Mouse (Mus musculus) hindbrain, embryonic 10.5 days (tissue): ENCODE data around the gene Atp6v1c2. TPM values are rescaled to one million over a fixed set of nuclear protein-coding genes. Genes with fewer than 3 reads are reported as not detected.
A peak's percentile ranks its signal among the peaks of the same experiment; 100 is the strongest.

Experiments used
- DNase-seq: peaks from one replicate; pipeline ENCODE4 v3.0.0-alpha.2; 2017; ENCODE audit warnings: low spot score
- H3K27ac ChIP-seq: fragments of 300-500 bp; sonication (generic); 2 replicates; pipeline ENCODE4 v1.5.1; 2016; ENCODE audit warnings: mild to moderate bottlenecking, moderate library complexity
- H3K27me3 ChIP-seq: fragments of 300-500 bp; sonication (generic); 2 replicates; pipeline ENCODE4 v1.6.1; 2016; ENCODE audit warnings: mild to moderate bottlenecking; ENCODE audit not compliant: poor library complexity, insufficient read depth, severe bottlenecking
- H3K36me3 ChIP-seq: fragments of 300-500 bp; sonication (generic); 2 replicates; pipeline ENCODE4 v1.6.1; 2016; ENCODE audit warnings: mild to moderate bottlenecking, moderate library complexity
- H3K4me1 ChIP-seq: fragments of 300-500 bp; sonication (generic); replicated peaks from 2 replicates; pipeline ENCODE4 v1.6.1; 2016; ENCODE audit warnings: mild to moderate bottlenecking
- H3K4me3 ChIP-seq: fragments of 300-500 bp; sonication (generic); 2 replicates; pipeline ENCODE4 v1.5.1; 2016; ENCODE audit warnings: mild to moderate bottlenecking, moderate library complexity
- H3K9me3 ChIP-seq: fragments of 300-500 bp; sonication (generic); 2 replicates; pipeline ENCODE4 v1.6.1; 2016; ENCODE audit warnings: mild to moderate bottlenecking, moderate library complexity
- WGBS: fragments of 180-500 bp; shearing (Covaris S2); methylation state at CpG from one replicate; pipeline ENCODE4 v1.1.7; 2016; 5-methylcytosine and 5-hydroxymethylcytosine counted together
- polyA plus RNA-seq: library from polyadenylated mRNA; unstranded; fragments of >200 nt; fragmentation: Nextera tagmentation; extraction: Ambion mirVana; gene quantifications from 2 replicates; pipeline ENCODE4 v1.2.1, GENCODE M21; 2016

The Atp6v1c2 gene
- polyA plus RNA-seq, 1 experiment from 2014 or later = 0.72 TPM

GRCm38 (mm10) chr12:17316096-17316495 is 13.1 kb downstream of the Atp6v1c2 start:
- H3K4me3 ChIP-seq = no peak overlapping the region
- H3K9me3 ChIP-seq = no peaks in the 10 kb centered on the region
- WGBS = 90% methylated on average over 5 of the region's 5 CpGs

GRCm38 (mm10) chr12:17310852-17311839 is 18.0 kb downstream of the Atp6v1c2 start:
- DNase-seq = no peak
- Histone ChIP-seq H3K27ac (no peak overlapping the region), H3K9me3 (no peaks in the 10 kb centered on the region), H3K4me1 (peaks cover 5% of the 10 kb centered on the region; the same call in 1 of the 2 replicates), H3K36me3 (no peaks in the 10 kb centered on the region), H3K4me3 (no peak overlapping the region), H3K27me3 (no peaks in the 10 kb centered on the region)
- WGBS = 63% methylated on average over 16 of the region's 16 CpGs

More at GRCm38 (mm10) chr12:17316096-17316495, 13.1 kb downstream of the Atp6v1c2 start:
- no peak for DNase-seq
- Histone ChIP-seq H3K36me3 (no peaks in the 10 kb centered on the region), H3K27ac (no peak overlapping the region), H3K4me1 (peaks cover 5% of the 10 kb centered on the region; the same call in 1 of the 2 replicates), H3K27me3 (no peaks in the 10 kb centered on the region)

GRCm38 (mm10) chr12:17308246-17308645 is 20.9 kb downstream of the Atp6v1c2 start:
- Histone ChIP-seq H3K4me1 (peaks cover 3% of the 10 kb centered on the region; the same call in 1 of the 2 replicates), H3K27me3 (no peaks in the 10 kb centered on the region), H3K27ac (no peak overlapping the region), H3K36me3 (no peaks in the 10 kb centered on the region), H3K4me3 (no peak overlapping the region), H3K9me3 (no peaks in the 10 kb centered on the region)
- no peak for DNase-seq
- 47% methylated on average over 4 of the region's 4 CpGs for WGBS

- DNase-seq = no peak
- H3K4me1 ChIP-seq = no peaks in the 10 kb centered on the region
Observed at GRCm38 (mm10) chr12:17305445-17305844, 23.7 kb downstream of the Atp6v1c2 start.

GRCm38 (mm10) chr12:17299902-17300301 is 29.3 kb downstream of the Atp6v1c2 start:
- no peak for DNase-seq
- no peaks in the 10 kb centered on the region for H3K27me3 ChIP-seq
- H3K4me3 ChIP-seq = no peak overlapping the region
- H3K27ac ChIP-seq = no peak overlapping the region
- 90% methylated on average over 1 of the region's 1 CpGs for WGBS
- H3K36me3 ChIP-seq = no peaks in the 10 kb centered on the region
- H3K4me1 ChIP-seq = no peaks in the 10 kb centered on the region
- H3K9me3 ChIP-seq = no peaks in the 10 kb centered on the region

More at GRCm38 (mm10) chr12:17305445-17305844, 23.7 kb downstream of the Atp6v1c2 start:
- Histone ChIP-seq H3K9me3 (no peaks in the 10 kb centered on the region), H3K36me3 (no peaks in the 10 kb centered on the region), H3K27ac (no peak overlapping the region), H3K27me3 (no peaks in the 10 kb centered on the region), H3K4me3 (no peak overlapping the region)
- 92% methylated on average over 7 of the region's 7 CpGs for WGBS

GRCm38 (mm10) chr12:17296899-17297298 is 32.3 kb downstream of the Atp6v1c2 start:
- Histone ChIP-seq H3K27ac (no peak overlapping the region), H3K36me3 (no peaks in the 10 kb centered on the region), H3K4me3 (no peak overlapping the region), H3K9me3 (no peaks in the 10 kb centered on the region), H3K27me3 (no peaks in the 10 kb centered on the region), H3K4me1 (no peaks in the 10 kb centered on the region)
- 83% methylated on average over 2 of the region's 2 CpGs for WGBS
- no peak for DNase-seq

- 73% methylated on average over 4 of the region's 4 CpGs for WGBS
- no peak overlapping the region for H3K4me3 ChIP-seq
- no peak for DNase-seq
- no peaks in the 10 kb centered on the region for H3K4me1 ChIP-seq
- H3K36me3 ChIP-seq = peaks cover 15% of the 10 kb centered on the region
- no peaks in the 10 kb centered on the region for H3K27me3 ChIP-seq
- no peaks in the 10 kb centered on the region for H3K9me3 ChIP-seq
- H3K27ac ChIP-seq = no peak overlapping the region
Observed at GRCm38 (mm10) chr12:17290569-17290968, 38.6 kb downstream of the Atp6v1c2 start.

- Histone ChIP-seq H3K36me3 (peaks cover 22% of the 10 kb centered on the region), H3K4me3 (no peak overlapping the region), H3K27me3 (no peaks in the 10 kb centered on the region), H3K9me3 (no peaks in the 10 kb centered on the region), H3K27ac (no peak overlapping the region), H3K4me1 (no peaks in the 10 kb centered on the region)
- 89% methylated on average over 2 of the region's 2 CpGs for WGBS
- DNase-seq = no peak
Observed at GRCm38 (mm10) chr12:17289913-17290312, 39.2 kb downstream of the Atp6v1c2 start.

GRCm38 (mm10) chr12:17289060-17289459 is 40.1 kb downstream of the Atp6v1c2 start:
- Histone ChIP-seq H3K4me3 (no peak overlapping the region), H3K27me3 (no peaks in the 10 kb centered on the region), H3K9me3 (no peaks in the 10 kb centered on the region), H3K4me1 (no peaks in the 10 kb centered on the region), H3K36me3 (peaks cover 30% of the 10 kb centered on the region), H3K27ac (no peak overlapping the region)
- no peak for DNase-seq
- 79% methylated on average over 2 of the region's 2 CpGs for WGBS

GRCm38 (mm10) chr12:17288496-17288895 is 40.7 kb downstream of the Atp6v1c2 start:
- Histone ChIP-seq H3K36me3 (peaks cover 36% of the 10 kb centered on the region), H3K27ac (no peak overlapping the region), H3K4me1 (no peaks in the 10 kb centered on the region), H3K9me3 (no peaks in the 10 kb centered on the region), H3K27me3 (no peaks in the 10 kb centered on the region), H3K4me3 (no peak overlapping the region)
- WGBS = 77% methylated on average over 4 of the region's 4 CpGs
- DNase-seq = no peak

GRCm38 (mm10) chr12:17273841-17274240 is 55.3 kb downstream of the Atp6v1c2 start:
- peaks cover 98% of the 10 kb centered on the region for H3K36me3 ChIP-seq
- DNase-seq = no peak
- 71% methylated on average over 7 of the region's 7 CpGs for WGBS

GRCm38 (mm10) chr12:17271272-17271671 is 57.9 kb downstream of the Atp6v1c2 start:
- Histone ChIP-seq H3K4me3 (no peak overlapping the region), H3K27ac (no peak overlapping the region), H3K27me3 (no peaks in the 10 kb centered on the region), H3K4me1 (peaks cover 24% of the 10 kb centered on the region), H3K36me3 (peaks cover 81% of the 10 kb centered on the region), H3K9me3 (no peaks in the 10 kb centered on the region)
- WGBS = 80% methylated on average over 1 of the region's 1 CpGs
- DNase-seq = no peak

More at GRCm38 (mm10) chr12:17273841-17274240, 55.3 kb downstream of the Atp6v1c2 start:
- peaks cover 7% of the 10 kb centered on the region for H3K4me1 ChIP-seq
- no peak overlapping the region for H3K27ac ChIP-seq
- no peaks in the 10 kb centered on the region for H3K27me3 ChIP-seq
- H3K9me3 ChIP-seq = no peaks in the 10 kb centered on the region
- H3K4me3 ChIP-seq = no peak overlapping the region

- H3K4me1 ChIP-seq = peaks cover 24% of the 10 kb centered on the region
- H3K9me3 ChIP-seq = no peaks in the 10 kb centered on the region
- WGBS = 18% methylated on average over 4 of the region's 4 CpGs
- H3K36me3 ChIP-seq = peaks cover 43% of the 10 kb centered on the region
- peak overlapping the region; percentile 74 for H3K4me3 ChIP-seq
- H3K27ac ChIP-seq = peak overlapping the region; percentile 93
- H3K27me3 ChIP-seq = no peaks in the 10 kb centered on the region
- DNase-seq = no peak
Observed at GRCm38 (mm10) chr12:17267316-17267715, 61.8 kb downstream of the Atp6v1c2 start.
